Mouse (Mus musculus) liver, adult (tissue): ENCODE measurements around the gene Olfml1.

Source experiments
- GATA4 ChIP-seq: IDR thresholded peaks from 2 replicates; pipeline ENCODE4 v1.6.1; 2014; ENCODE audit warnings: mild to moderate bottlenecking, low read length; ENCODE audit not compliant: insufficient replicate concordance

Gene Olfml1

DNA sequence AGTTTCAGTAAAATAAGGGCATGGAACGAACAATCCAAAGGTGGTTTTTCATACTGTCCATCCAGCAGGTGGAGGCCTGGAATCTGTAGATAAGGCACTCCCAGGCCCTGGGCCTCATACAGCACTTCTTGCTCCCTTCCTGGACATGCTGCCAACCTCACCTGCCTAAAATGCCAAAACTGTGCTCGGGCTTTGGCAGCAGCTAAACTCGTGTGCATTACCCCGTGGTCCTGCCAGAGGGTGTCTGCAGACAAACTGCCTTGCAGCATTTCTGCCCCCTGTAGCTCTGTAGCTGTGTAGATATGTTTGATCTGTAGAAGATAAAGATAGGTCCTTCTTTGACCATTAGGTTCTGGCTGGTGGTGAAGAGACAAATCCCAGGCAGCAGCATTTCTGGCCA lies 1.7 kb downstream of the Olfml1 start:
- no peak for TF ChIP-seq GATA4

DNA sequence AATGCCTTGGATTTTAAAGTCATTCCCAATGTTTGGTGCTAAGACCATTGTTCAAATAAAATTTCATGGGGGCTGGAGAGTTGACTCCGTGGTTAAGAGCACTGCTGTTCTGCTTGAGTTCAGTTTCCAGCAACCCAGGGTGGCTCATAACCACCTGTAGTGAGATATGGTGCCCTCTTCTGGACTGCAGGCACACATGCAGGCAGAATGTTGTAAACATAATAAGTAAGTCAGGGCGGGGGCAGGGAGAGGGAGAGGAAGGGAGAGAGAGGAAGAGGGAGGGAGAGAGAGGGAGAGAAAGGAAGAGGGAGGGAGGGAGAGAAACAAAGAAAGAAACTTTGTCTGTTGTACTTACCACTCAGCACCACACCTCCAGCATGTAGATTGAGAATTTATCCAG lies 6.6 kb downstream of the Olfml1 start:
- no peak for TF ChIP-seq GATA4

DNA sequence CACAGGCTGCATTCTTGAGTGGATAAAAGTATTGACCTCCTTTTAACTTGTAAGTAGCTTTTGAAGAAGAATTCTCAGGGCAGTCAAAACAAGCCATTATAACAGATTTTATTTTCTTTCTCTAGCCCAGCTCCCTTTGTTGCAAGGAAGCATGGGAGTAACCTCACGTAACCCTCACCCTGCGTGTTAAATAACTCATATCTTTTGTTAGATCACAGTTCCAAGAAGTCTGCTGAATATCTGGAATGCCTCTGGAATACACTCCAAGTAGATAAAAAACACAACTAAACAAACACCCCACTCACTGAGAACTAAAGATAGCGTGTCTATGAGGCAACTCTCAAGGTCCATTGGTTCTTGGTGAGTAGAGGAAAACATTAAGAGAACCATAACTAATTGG lies 7.0 kb downstream of the Olfml1 start:
- TF ChIP-seq GATA4: no peak

DNA sequence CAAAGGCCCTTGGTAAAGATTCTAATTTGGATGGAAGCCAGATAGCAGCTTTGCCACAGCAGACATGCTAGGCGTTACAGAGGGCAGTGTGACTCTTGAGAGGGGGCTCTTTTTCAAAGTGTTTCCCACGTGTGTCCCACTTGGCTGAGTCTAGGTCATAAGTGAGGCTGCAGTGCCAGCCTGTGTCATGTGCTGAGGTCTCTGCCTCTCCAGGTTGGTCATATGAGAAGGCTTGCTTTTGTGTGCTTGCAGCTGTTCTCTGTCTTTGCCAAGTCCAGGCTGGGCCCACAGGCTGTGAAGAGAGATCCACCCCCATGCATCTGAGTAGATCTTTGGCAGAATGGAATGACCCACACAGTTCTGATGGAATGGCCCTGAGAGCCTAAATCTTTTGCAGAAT lies 25.4 kb downstream of the Olfml1 start:
- no peak for TF ChIP-seq GATA4

DNA sequence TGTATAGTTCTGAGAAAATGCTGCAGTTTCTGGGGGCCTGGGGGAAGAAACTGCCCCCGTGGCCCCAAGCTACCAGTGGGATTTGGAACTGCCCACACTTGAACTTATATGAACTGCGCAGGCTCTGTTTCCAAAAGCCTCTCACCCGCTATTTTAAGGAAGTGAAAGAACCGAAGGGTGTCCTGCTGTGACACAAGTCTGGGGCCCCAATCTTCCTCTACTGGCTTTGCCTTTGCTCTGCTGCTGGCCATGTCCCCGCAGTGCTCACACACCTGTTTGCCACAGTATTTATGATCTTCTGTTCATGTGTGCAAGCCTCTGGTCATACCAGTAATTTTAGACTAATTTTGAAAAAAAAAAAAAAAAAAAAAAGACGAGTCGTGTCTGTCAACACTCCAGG lies 26.7 kb downstream of the Olfml1 start:
- no peak for TF ChIP-seq GATA4

DNA sequence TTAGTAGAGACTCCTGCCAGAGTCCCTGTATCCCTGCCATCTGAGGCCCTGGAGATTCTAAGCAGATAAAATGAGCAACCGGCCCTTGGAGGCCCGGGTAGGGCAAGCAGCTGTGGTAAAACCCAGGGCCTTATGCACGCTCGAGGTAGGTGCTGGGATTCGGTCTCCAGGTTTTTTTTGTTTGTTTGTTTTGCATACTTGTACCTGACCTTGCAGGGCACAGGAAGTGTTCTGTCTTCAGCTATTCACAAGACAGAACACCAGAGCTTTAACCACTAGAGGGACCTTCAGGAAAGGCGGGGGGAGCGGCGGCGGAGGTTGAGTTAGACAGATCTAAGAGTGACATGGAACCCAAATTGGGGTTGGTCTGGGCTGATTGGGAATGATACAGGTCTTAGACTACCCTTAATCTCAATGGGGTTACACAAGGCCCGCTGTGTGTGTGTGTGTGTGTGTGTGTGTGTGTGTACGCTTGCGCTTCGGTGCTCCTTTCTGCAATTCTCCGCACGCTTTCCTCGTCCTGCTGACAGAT lies 27.1 kb downstream of the Olfml1 start:
- TF ChIP-seq GATA4: no peak

DNA sequence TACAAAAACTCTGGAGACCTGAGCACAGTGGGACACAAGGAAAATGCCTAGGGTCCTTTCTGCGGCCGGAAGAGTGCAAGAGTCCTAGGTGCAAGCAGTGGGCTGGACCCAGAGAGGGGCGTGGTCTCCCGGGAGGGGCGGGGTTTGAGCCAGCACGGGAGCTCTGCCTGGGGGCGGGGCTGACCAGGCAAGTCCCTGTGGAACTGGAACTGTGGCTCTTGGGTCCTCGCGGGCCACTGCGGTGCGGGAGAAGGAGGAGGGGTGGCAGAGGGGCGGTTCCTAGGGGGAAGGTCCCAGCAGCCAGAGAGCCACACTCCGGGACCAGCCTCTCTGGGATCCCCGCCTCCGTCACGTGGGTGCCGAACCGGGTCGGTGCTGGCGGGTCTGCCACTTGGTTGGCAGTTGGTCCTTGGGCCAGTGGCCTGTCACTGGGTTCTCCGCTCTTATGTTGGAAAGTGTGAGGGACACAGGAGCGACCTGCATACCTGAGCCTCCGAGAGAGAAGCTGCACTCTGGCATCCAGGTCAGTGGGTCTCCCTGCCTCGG lies 27.7 kb downstream of the Olfml1 start, which contains the start of gene Ppfibp2:
Ppfibp2 (plus strand) TSS at position 351 of the 546 bp plus-strand sequence.
- no peak for TF ChIP-seq GATA4

DNA sequence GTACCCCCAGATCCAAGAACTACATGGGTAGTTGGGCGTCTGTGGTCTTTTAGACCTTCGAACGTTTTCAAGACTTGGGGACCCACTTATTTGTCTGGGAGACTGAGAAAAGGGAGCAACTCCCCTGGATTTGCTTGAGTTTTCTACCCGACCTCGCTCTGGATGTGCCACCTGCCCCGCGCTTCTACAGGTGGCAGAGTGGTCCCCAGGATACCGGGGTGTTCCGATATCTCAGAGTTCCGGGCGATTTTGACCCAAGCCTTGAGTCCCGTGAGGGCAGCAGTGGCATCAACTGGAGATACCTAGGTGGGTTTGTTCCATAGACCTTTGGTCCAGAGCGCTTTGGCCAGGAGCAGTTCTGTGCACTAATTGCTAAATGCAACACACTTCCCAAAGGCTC lies 28.2 kb downstream of the Olfml1 start:
- no peak for TF ChIP-seq GATA4

DNA sequence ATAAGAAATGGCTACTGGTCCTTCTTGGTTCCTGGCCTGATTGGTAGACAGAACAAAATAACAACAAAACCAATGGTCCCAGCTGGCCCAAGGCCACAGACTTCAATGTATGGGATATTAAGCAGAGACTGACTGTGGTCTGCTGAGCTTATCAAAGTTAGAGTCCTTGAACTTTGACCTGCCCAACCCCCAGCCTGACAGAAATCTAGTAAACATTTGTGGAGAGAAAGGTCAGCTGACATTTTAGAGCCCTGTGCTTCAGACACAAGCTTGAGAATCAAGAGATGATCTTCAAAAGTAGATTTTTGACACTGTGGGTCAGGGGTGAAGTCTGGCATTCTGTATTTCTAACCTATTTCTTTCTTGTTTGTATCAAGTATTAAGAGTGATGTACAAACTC lies 29.5 kb downstream of the Olfml1 start:
- TF ChIP-seq GATA4: no peak

DNA sequence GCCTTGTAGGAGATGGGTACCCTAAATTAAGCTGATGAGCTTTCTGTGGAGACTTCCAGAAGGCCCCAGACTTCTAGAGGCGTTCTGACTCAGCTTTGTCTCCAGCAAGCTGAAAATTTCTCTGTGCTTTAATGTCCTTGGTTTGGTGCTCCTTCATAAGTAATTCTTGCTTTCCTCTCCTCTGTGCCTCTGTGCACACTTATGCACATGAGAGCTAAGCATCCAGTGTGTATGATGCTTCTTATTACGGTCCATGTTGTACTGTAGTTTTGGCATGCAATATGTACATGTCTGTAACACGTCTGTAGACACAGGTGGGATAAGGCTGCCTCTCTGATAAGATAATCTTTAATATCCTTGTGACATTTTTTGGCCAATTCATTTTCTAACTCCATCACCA lies 30.7 kb downstream of the Olfml1 start:
- TF ChIP-seq GATA4: no peak

DNA sequence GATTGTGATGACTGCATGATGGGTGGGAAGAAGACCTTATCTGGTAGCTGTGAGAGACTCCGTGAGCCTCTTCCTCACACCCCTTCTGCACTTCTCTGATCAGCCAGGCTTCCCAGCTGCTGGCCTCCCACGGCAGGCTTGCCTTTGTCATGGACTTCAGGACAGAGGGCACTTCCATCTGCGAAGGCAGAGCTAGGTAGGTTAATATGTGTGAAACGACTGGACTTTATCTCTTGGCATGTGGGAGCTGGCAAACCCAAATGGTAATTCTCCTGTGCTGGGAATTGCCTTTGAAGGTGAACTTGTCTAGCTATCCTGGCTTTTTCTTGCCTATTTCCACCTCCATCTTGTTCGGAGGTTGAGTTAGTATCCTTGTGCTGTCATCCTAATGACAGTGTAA lies 33.4 kb downstream of the Olfml1 start:
- TF ChIP-seq GATA4: no peak

DNA sequence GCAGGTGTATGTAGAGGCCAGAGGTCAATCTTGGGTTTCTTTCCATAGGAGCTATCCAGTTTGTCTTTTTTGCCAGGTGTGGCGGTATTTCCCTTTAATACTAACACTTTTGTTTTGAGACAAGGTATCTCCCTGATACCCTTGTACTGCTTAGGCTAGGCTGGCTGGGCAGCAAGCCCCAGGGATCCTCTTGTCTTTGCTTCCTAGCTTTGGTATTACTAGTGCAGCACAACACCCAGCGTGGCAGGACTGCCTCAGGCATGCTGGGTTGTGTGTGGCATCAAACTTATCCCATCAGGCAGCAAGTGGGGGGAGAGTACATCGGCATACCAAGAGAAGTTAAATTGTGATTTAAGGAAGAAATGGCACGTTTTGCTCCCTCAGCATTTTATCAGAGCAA lies 35.3 kb downstream of the Olfml1 start:
- TF ChIP-seq GATA4: no peak

DNA sequence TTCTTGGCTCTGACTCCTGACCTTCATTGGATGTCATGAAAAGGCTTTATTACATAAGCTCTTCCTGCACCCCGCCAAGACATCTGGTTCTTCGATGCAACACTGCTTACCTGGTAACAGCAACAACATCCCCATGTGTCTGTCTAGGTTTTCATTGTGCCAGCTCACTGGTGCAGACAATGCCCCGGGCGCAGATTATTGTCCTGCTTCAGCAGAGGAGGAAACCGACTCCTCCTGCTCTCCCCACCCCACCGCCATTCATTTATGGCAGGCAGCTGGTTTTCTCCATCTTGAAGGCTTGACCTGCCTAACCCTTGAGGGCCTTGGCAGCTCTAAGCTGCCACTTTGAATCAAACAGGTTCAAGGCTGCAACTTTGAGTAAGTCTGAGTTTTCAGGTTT lies 35.7 kb downstream of the Olfml1 start:
- TF ChIP-seq GATA4: no peak

DNA sequence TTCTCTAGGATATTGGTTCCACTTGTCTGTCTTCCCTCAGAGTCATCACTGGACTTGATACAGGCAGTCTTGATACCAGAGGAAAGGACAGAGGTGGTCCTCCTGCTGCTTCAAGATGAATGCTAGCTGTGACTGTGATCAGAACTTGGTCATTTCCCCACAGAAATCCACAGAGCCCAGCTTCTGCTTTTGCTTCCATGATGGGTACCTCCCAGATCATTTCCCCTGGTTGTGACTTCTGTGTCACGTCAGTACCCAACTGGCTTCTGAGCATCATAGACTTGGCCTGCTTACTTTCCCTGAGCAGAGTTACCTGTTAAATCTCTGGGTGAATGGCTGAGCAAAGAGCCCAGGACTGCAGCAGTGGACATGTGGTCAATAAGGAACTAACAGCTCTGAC lies 40.5 kb downstream of the Olfml1 start:
- no peak for TF ChIP-seq GATA4

DNA sequence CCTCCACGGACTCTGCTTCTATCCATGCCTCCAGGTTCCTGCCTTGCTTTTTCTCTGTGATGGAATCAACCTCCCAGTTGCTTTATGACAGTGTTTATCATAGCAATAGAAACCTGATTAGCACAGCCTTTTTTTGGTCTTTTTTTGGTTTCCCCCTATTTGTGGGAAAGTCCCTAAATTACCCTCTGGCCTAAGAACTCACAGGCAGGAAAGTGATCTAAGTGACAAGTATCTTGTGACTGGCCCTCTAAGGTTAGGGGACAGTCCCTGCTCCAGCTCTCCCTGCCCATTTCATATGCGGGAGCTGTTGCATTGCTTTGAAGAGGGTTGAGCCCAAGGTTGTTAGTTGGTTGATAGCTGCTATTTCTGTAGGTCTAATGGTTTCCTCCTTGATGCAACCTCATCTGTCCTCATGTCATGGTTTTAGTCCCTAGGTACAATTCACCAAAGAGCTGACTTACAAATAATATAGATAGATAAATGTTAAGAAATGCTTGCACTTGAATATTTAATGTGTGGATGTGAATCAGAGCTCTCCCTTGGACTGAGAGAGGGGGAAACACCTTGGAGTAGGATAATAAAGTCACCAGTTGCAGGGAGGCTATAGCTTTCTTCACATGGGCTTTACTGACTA lies 42.5 kb downstream of the Olfml1 start:
- TF ChIP-seq GATA4: no peak

DNA sequence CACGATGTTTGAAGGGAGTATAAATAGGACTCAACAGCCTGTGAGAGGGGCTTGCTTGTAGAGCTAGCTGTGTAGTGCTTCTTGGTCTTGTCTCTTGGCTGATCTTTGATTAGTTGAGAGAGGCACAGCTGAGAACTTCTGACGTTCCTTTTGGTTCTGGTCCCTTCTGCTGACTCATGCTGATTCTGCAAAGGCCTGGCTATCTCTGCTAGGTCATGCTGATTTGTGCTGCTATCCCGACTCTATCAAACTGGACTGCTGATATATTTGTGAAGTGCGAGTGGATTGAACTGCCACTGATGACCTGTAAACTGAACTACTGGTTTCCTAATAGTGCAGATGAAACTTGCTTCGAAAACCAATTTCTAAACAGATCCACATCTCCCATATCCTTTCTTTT lies 43.6 kb downstream of the Olfml1 start:
- peak; percentile 49; the same call in 1 of the 2 replicates for TF ChIP-seq GATA4
